Mouse (Mus musculus) cortical plate, adult 2 months (tissue): ENCODE data around the gene Ski. TPM values are rescaled to one million over a fixed set of nuclear protein-coding genes. Genes with fewer than 3 reads are reported as not detected.

ENCODE experiments used
- H3K27ac ChIP-seq: fragments of 200-500 bp; 2 replicates; pipeline ENCODE4 v1.5.1; 2012; ENCODE audit warnings: low read length, control low read depth, inconsistent platforms; ENCODE audit not compliant: insufficient read depth
- H3K4me1 ChIP-seq: fragments of 200-500 bp; 2 replicates; pipeline ENCODE4 v1.6.1; 2011; ENCODE audit warnings: low read length; ENCODE audit not compliant: control insufficient read depth, insufficient read depth
- H3K4me3 ChIP-seq: fragments of 200-500 bp; 2 replicates; pipeline ENCODE4 v1.5.1; 2011; ENCODE audit warnings: mild to moderate bottlenecking, low read length, control low read depth; ENCODE audit not compliant: insufficient read depth
- CTCF ChIP-seq: fragments of 200-500 bp; IDR thresholded peaks from 2 replicates; pipeline ENCODE4 v1.5.1; 2011; ENCODE audit warnings: mild to moderate bottlenecking, control low read depth, low read length; ENCODE audit not compliant: insufficient read depth; ENCODE audit errors: extremely low read depth
- POLR2A ChIP-seq: fragments of 200-500 bp; IDR thresholded peaks from 2 replicates; pipeline ENCODE4 v1.6.1; 2011; ENCODE audit warnings: mild to moderate bottlenecking, low read length, control low read depth; ENCODE audit not compliant: insufficient read depth; ENCODE audit errors: extremely low read depth
- polyA plus RNA-seq: library from polyadenylated mRNA; depleted of rRNA; stranded (reverse); fragments of >200 nt; gene quantifications from 2 replicates; pipeline ENCODE4 v1.2.3, GENCODE M21; 2012

The Ski gene
- polyA plus RNA-seq, 1 experiment, result 70.3 TPM

DNA sequence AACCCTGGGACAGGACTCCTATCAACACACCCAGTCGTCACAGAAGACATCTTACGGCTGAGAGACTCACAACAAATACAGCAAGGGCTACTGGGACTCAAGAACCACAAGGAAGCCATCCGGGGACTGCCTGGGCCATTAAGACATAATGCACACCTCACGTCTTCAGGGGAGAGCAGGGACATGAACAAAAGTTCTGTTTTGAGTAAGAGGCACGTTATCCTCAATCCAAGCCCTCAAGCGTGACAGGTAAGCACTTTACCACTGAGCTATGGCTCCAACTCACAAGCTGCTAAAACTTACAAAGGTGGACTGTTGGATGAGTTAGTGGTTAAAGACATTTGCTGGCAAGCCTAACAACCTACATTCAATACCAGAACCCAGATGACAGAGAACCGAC, 39.2 kb downstream of the Ski start:
- Histone ChIP-seq H3K27ac (no peak overlapping the region), H3K4me1 (peaks cover 21% of the 10 kb centered on the region), H3K4me3 (no peak overlapping the region)
- no peak for TF ChIP-seq CTCF
- TF ChIP-seq POLR2A, result no peak

- H3K4me3 ChIP-seq, result no peak overlapping the region
- H3K4me1 ChIP-seq, result peaks cover 32% of the 10 kb centered on the region
- peak overlapping the region; percentile 10; the same call in 1 of the 2 replicates for H3K27ac ChIP-seq
- TF ChIP-seq CTCF (no peak), POLR2A (no peak)
These were observed 43.3 kb downstream of the Ski start for GRCm38 (mm10) chr4:155178981-155179512.

GRCm38 (mm10) chr4:155178274-155178673, 44.1 kb downstream of the Ski start:
- Histone ChIP-seq H3K4me1 (peaks cover 38% of the 10 kb centered on the region), H3K27ac (peak overlapping the region; percentile 1; the same call in 1 of the 2 replicates), H3K4me3 (no peak overlapping the region)
- TF ChIP-seq POLR2A (no peak), CTCF (no peak)

- H3K4me1 ChIP-seq, result peaks cover 48% of the 10 kb centered on the region
- TF ChIP-seq CTCF, result no peak
- no peak for TF ChIP-seq POLR2A
- H3K4me3 ChIP-seq, result no peak overlapping the region
- no peak overlapping the region for H3K27ac ChIP-seq
These were observed 46.2 kb downstream of the Ski start for GRCm38 (mm10) chr4:155176210-155176609.

DNA sequence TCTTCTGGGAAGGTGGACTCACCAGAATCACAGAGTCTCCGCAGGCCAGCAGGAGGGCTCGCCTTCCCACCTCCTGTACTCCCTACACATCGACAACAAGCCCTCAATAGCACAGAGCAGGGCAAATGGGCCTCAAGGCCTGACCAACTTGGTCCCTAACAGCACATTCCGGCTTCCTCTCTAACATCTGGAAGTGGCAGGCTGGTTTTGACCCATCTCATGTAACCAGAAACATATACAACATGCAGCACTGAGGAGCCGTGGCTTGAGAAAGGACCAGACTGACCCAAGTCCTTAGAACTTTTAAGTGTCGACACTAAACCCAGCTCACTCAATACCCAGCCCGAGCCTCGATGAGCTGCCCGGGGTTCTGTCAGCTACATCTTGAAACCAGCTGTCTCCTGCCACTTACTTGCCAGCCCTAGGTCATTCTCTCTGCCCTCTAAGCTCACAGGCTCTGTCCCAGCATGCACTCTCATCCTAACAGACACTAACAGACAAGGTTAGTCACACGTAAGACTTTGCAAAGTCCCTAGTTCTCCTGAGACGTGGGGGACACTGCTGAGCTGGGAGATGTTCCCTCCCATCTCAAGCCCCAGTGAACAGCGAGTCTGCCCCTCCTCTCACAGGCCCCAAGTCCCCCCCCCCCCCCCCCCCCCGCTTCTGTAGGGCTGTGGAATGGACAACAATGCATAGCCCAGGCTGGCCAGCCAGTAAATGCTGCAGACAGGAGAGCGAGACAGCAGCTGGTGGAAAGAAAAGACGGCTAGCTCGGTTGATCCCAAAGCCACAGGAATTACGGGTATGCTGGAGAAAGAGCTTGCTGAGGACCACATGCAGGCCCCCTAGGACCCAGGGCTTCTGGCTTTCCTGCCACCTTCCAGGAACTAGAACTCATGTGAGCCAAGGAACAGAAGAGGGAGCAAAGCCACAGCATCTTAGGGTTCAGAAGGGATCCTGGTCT, 48.3 kb downstream of the Ski start:
- H3K4me3 ChIP-seq, result no peak overlapping the region
- TF ChIP-seq CTCF (no peak), POLR2A (no peak)
- peak overlapping the region; percentile 85 for H3K27ac ChIP-seq
- peaks cover 47% of the 10 kb centered on the region for H3K4me1 ChIP-seq

DNA sequence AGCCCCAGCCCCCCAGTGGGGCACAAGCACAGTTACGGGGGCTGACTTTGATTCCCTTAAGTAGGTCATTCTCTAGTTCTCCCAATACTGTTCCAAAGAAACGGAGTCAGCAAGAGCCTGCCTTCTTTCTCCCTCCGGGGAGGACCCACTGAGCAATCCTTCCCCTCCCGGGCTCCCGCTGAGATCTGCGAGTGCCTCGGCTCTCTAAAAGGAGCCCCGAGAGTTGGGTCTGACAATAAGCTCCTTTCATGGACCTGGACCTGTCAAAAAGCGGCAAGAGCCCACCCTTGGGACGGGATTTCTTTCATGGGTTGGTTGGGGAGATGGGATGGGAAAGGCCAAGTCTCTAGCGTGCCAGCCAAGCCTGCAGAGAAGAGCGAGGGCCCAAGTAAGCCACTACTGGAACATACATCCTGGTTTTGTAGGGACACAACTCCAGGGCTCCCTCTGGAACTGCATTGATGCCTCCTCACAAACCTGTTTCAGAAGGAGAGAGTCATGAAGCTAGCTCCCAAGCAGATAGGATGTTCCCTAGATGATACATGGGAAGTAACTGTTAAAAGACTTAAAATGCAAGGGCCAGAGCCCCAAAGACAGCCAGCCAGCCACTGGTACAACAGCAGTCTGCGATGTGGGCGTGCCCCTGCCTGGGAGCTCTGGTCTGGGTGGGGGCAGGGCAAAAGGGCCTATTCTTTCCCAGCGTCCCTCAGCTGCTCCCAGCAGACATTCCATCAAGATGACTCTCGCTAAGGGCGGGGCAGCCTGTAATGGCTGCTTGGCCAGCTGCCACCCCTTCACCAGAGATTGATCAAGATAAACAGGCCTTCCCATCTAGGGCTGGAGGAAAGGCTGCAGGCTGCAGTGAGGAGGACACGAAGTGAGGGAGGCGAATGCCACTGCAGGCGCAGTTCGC, 49.2 kb downstream of the Ski start:
- TF ChIP-seq POLR2A (no peak), CTCF (no peak)
- Histone ChIP-seq H3K27ac (peak overlapping the region; percentile 85), H3K4me3 (no peak overlapping the region), H3K4me1 (peaks cover 43% of the 10 kb centered on the region)

DNA sequence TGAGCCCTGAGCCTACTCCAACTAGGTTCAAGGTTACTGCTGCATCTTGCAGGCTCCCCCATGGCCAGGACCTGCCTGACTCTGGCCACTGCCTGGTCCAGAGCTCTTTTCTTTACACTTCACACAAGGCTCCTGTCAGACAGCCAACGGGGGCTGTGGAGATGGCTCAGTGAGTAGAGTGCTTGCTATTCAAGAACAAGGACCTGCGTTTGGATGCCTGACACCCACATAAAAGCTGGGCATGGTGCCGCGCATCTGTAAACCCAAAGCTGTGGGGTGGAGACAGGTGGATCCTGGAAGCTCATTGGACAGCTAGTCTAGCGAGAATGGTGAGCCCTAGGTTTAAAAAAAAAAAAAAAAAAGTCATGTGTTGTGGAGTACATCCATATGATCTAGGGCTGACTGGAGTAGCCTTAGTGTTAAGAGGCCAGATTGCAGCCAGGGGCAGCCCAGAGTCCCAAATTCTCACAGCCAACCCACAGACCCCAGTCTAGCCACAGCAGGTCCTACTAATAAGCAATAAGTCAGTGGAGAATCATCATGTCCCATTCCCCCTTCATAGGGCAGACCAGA, 50.3 kb downstream of the Ski start:
- Histone ChIP-seq H3K27ac (no peak overlapping the region), H3K4me1 (peaks cover 40% of the 10 kb centered on the region), H3K4me3 (no peak overlapping the region)
- TF ChIP-seq POLR2A (no peak), CTCF (no peak)

DNA sequence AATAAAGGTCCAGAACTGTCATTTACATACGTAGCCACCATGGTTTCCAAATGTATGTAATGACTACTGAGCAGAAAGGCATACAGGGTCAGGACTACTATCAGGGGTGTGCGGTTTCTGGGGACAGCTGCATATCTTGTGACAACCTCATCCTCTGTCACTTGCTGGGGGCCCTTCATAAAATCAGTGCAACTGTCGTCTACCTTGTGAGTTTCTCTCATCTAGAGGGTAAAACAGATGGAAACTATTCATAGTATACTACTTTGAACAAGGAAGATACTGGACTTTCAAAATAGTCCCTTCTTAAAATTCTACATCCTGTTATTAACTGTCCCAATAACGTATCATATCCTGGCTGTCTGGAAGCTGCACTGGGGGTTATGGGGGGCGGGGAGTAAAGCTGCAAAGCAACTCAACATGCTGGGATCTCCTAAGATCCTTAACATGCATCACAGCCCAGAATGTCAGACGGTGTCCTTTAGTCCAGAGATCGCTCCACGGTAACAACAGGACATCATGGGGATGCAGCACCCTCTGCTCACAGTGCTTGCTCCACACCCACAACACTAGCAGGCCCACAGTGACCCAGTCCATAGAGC, 51.7 kb downstream of the Ski start:
- Histone ChIP-seq H3K4me1 (peaks cover 34% of the 10 kb centered on the region), H3K4me3 (no peak overlapping the region), H3K27ac (no peak overlapping the region)
- TF ChIP-seq CTCF (no peak), POLR2A (no peak)

DNA sequence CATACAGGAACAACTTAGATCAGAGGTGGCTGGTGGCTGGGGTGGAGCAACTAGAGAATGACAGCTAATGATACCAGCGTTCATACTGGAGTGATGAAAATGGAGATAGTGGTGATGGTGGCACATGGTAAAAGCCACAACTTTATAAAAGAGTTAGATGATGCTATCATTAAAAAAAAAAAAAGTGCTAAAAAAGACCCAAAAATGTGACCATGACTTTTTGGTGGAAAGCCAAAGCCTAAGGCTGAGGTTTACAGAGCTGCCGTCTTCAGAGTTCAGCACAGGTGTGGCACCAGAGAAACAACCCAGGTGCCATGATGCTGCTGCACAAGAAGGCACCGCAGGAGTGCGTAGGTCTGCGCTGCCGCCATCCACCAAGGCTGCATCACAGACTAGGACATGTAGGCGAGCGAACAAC, 53.5 kb downstream of the Ski start:
- TF ChIP-seq POLR2A (no peak), CTCF (no peak)
- Histone ChIP-seq H3K4me1 (peaks cover 30% of the 10 kb centered on the region), H3K4me3 (no peak overlapping the region), H3K27ac (no peak overlapping the region)
